8 mouse cellular contexts compared by ENCODE assay signal in genomic region chr9:40414904-40415766, GRCm38 (mm10).
DNase-seq lines count a peak whose midpoint lies in the region.

No protein-coding gene starts in this region.

- H3K9me3 ChIP-seq in megakaryocyte, embryonic 14.5 days: peaks cover 10% of the 10 kb centered on the region

- peaks cover 7% of the 10 kb centered on the region for H3K36me3 ChIP-seq in megakaryocyte, embryonic 14.5 days (replicated peaks; ENCODE audit: low read length)

- no peaks in the 10 kb centered on the region for H3K27me3 ChIP-seq in megakaryocyte, embryonic 14.5 days (replicated peaks)

- intact Hi-C loops in left cerebral cortex, postnatal 10 days (cut with DNase I): loop anchor here (2.0 to 10.0 kb wide), 3 partner anchors 168 to 342 kb away; no protein-coding TSS in a partner anchor

- H3K4me3 ChIP-seq in megakaryocyte, embryonic 14.5 days (replicated peaks): peak overlapping the region; percentile 90

- H3K4me1 ChIP-seq in megakaryocyte, embryonic 14.5 days: peaks cover 6% of the 10 kb centered on the region

- peak; percentile 65 to 72 for DNase-seq in right cerebral cortex, adult 2 months (ENCODE audit: low spot score in 2 of 2)
- no peak for DNase-seq in right cerebral cortex, postnatal 14 days
- peak; percentile 34 to 71 for DNase-seq in cerebellum, postnatal 36 days
- DNase-seq in frontal cortex, postnatal 36 days (ENCODE audit: low spot score in 2 of 2): peak; percentile 39 to 84
- peak; percentile 94 for DNase-seq in induced T-regulatory cell, adult 2 months (ENCODE audit: low read depth)
- DNase-seq in left cerebral cortex, postnatal 10 days (ENCODE audit: extremely low spot score in 1 of 2, low spot score in 2 of 2): peak; percentile 50 to 86
- peak; percentile 75 for DNase-seq in skeletal muscle tissue, adult 2 months (ENCODE audit: low read depth, low spot score)
